Mouse (Mus musculus) liver, embryonic 14.5 days (tissue): ENCODE results near the gene Pcbp3. TPM values are rescaled to one million over a fixed set of nuclear protein-coding genes. Genes with fewer than 3 reads are reported as not detected.
A peak's percentile ranks its signal among the peaks of the same experiment; 100 is the strongest.
"Not testable (repeated sequence)": the region's sequence is repeated elsewhere in the genome, so short reads cannot be mapped to it uniquely, and the experiment has no call there.

Experiments used
- ATAC-seq: fragments of 200-750 bp; cut with Nextera tagmentation; 2 replicates; pipeline ENCODE4 v1.8.0; 2017; ENCODE audit warnings: moderate number of reproducible peaks, mild to moderate bottlenecking, moderate library complexity; ENCODE audit not compliant: insufficient read depth
- DNase-seq, 3 experiments: peaks; one replicate each; pipeline ENCODE4 v3.0.0-alpha.2; 2012 to 2013; ENCODE audit warnings: low read depth in 3 of 3, low spot score in 3 of 3
- H3K27ac ChIP-seq: fragments of 300-500 bp; sonication (generic); 2 replicates; pipeline ENCODE4 v1.5.1; 2014; ENCODE audit warnings: moderate library complexity, mild to moderate bottlenecking, control low read depth, inconsistent platforms
- H3K27me3 ChIP-seq: fragments of 300-500 bp; sonication (generic); 2 replicates; pipeline ENCODE4 v1.6.1; 2014; ENCODE audit warnings: mild to moderate bottlenecking, low read length, moderate library complexity; ENCODE audit not compliant: control insufficient read depth, insufficient read depth
- H3K36me3 ChIP-seq: fragments of 300-500 bp; sonication (generic); replicated peaks from 2 replicates; pipeline ENCODE4 v1.6.1; 2014; ENCODE audit warnings: low read depth; ENCODE audit not compliant: control insufficient read depth, insufficient read depth
- H3K4me1 ChIP-seq, 2 experiments: fragments of 200-500 bp in 1 of 2; fragments of 300-500 bp in 1 of 2; sonication (generic) in 1 of 2; replicated peaks; 2 replicates each; pipeline ENCODE4 v1.6.1; 2012 to 2014; ENCODE audit warnings: antibody characterized with exemption in 1 of 2, inconsistent platforms in 1 of 2, low read length in 1 of 2; ENCODE audit not compliant: control insufficient read depth in 2 of 2, insufficient read depth in 2 of 2
- H3K4me2 ChIP-seq: fragments of 300-500 bp; sonication (generic); 2 replicates; pipeline ENCODE4 v1.6.1; 2014; ENCODE audit warnings: low read depth, mild to moderate bottlenecking, control low read depth, moderate library complexity
- H3K4me3 ChIP-seq, 2 experiments: fragments of 200-500 bp in 1 of 2; fragments of 300-500 bp in 1 of 2; sonication (generic) in 1 of 2; 2 replicates each; pipeline ENCODE4 v1.5.1; 2012 to 2014; ENCODE audit warnings: low read depth in 2 of 2, low read length in 2 of 2, mild to moderate bottlenecking in 2 of 2, control low read depth in 1 of 2, inconsistent platforms in 1 of 2, moderate library complexity in 1 of 2; ENCODE audit not compliant: insufficient read depth in 1 of 2
- H3K9ac ChIP-seq: fragments of 300-500 bp; sonication (generic); replicated peaks from 2 replicates; pipeline ENCODE4 v1.6.1; 2014; ENCODE audit warnings: mild to moderate bottlenecking, control low read depth, moderate library complexity
- H3K9me3 ChIP-seq: fragments of 300-500 bp; sonication (generic); 2 replicates; pipeline ENCODE4 v1.6.1; 2016; ENCODE audit warnings: low read length, mixed read lengths; ENCODE audit not compliant: control insufficient read depth
- CTCF ChIP-seq: IDR thresholded peaks from 2 replicates; pipeline ENCODE4 v1.5.1; 2016; ENCODE audit warnings: antibody characterized with exemption, low read depth, control low read depth
- EP300 ChIP-seq: IDR thresholded peaks from 2 replicates; pipeline ENCODE4 v1.6.1; 2016; ENCODE audit warnings: antibody characterized with exemption, low read depth
- WGBS: fragments of 180-500 bp; shearing (Covaris S2); extraction: QIAGEN DNeasy Blood & Tissue Kit; methylation state at CpG from one replicate; pipeline ENCODE4 v1.1.7; 2014; ENCODE audit not compliant: insufficient replicate concordance; 5-methylcytosine and 5-hydroxymethylcytosine counted together
- polyA plus RNA-seq, 2 experiments: library from polyadenylated mRNA; depleted of rRNA in 1 of 2; stranded (reverse) in 1 of 2; unstranded in 1 of 2; fragments of >200 nt; fragmentation: Nextera tagmentation in 1 of 2; extraction: Ambion mirVana in 1 of 2; gene quantifications; 2 replicates each; pipeline versions ENCODE4 v1.2.1 to v1.2.3; 2012 to 2014

Pcbp3 gene
- polyA plus RNA-seq, 2 experiments, result 2.0 to 2.6 TPM

DNA sequence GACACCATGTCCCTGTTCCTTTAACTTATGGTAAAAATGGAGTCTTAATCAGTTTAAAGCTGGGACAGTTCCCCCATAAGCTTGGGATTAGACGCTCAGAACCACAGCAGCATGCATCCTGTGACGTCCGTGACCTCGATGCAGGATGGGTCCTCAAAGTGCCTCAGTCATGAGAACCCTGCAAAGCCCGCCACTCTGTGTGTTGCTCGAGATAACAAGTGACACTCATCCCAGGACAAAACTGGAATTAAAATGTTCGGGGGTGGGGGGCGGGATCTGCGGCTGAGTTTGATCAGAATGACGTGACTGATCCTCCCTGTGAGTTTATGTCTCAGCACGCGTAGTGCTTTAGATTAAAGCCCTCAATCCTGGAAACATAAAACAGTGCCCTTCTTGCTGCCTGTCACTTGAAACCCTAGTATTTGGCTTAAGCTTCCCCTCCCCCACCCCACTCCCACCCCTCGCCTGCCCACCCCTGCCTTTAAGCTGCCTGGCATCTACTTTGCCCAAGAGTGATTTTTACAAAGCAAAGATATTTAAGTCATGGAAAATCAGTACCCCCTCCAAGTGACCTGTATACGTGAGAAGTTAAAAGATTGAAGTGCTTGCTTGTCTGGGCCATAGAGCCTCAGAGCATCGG is 12.2 kb upstream of the Pcbp3 start:
- Histone ChIP-seq H3K27me3 (no peaks in the 10 kb centered on the region), H3K27ac (no peak overlapping the region), H3K4me1 (no peaks in the 10 kb centered on the region), H3K4me3 (no peak overlapping the region), H3K9ac (no peak overlapping the region), H3K4me2 (no peak overlapping the region), H3K9me3 (no peaks in the 10 kb centered on the region), H3K36me3 (no peaks in the 10 kb centered on the region)
- 36% methylated on average over 15 of the region's 15 CpGs for WGBS
- ATAC-seq (no peak), DNase-seq (no peak)
- TF ChIP-seq CTCF, result no peak
- no peak for TF ChIP-seq EP300

DNA sequence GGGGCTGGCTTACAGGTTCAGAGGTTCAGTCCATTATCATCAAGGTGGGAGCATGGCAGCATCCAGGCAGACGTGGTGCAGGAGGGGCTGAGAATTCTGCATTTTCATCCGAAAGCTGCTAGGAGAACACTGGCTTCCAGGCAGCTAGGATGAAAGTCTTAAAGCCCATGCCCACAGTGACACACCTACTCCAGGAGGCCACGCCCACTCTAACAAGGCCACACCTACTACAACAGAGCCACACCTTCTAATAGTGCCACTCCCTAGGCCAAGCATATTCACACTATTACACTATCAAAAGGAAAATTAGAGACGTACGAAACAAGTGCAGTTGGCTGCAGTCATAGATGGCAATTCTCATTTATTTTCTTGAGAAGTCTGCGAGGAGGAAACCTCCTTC is 10.6 kb upstream of the Pcbp3 start:
- not testable (repeated sequence) for H3K4me1 ChIP-seq, H3K36me3 ChIP-seq, H3K4me2 ChIP-seq, H3K4me3 ChIP-seq, H3K9ac ChIP-seq, H3K27me3 ChIP-seq, H3K27ac ChIP-seq, ATAC-seq, H3K9me3 ChIP-seq
- peak in 1 of 3 experiments; percentile 19 for DNase-seq
- WGBS, result 48% methylated on average over 6 of the region's 6 CpGs

DNA sequence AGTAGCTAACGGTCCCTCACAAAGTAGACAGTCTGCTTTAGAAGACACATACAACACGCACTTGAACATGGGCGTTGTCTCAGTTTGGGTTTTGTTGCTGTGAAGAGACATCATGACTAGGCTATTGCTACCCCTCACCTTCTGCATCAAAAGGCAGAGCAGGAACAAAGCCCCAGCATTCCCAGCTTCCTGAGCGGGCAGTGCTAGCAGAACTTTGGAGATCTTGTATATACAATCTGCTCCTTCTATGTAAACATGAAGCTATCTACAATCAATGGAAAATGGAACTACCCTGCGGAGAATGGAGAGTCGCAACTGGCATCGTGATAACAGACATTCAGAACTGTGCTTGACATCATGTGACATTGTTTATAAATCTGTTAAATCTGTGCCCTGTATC is 9.3 kb upstream of the Pcbp3 start:
- TF ChIP-seq EP300, result no peak
- no peak for TF ChIP-seq CTCF
- H3K4me2 ChIP-seq, result no peak overlapping the region
- H3K27ac ChIP-seq, result no peak overlapping the region
- ATAC-seq, result no peak
- H3K4me3 ChIP-seq, result no peak overlapping the region
- no peaks in the 10 kb centered on the region for H3K36me3 ChIP-seq
- no peak overlapping the region for H3K9ac ChIP-seq
- WGBS, result 57% methylated on average over 7 of the region's 7 CpGs
- no peaks in the 10 kb centered on the region for H3K27me3 ChIP-seq
- no peaks in the 10 kb centered on the region for H3K4me1 ChIP-seq
- no peak for DNase-seq
- H3K9me3 ChIP-seq, result no peaks in the 10 kb centered on the region

DNA sequence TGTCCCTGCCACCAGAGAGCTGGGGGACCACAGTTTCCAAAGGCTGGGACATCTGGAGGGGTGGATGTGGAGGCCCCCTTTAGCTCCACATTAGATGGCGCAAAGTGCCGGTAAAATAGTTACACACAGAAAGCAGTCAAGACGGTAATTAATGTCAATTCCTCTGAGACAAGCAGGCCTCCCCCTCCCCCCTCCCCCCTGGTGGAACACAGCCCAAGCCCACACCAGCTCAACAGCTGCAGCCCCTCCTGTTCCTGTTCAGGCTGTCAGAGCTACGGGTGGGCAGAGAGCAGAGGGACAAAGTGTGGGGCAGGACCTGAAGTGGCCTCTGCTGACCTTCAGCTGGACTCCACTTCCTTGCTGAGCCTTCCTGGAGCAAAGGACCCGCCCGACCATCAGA is 2.7 kb upstream of the Pcbp3 start:
- Histone ChIP-seq H3K27me3 (no peaks in the 10 kb centered on the region), H3K4me3 (no peak overlapping the region), H3K4me2 (no peak overlapping the region), H3K36me3 (no peaks in the 10 kb centered on the region), H3K9ac (no peak overlapping the region), H3K4me1 (peaks cover 0 to 6% of the 10 kb centered on the region in 2 experiments; a peak in 2 of 4 replicates), H3K9me3 (no peaks in the 10 kb centered on the region), H3K27ac (no peak overlapping the region)
- no peak for TF ChIP-seq EP300
- TF ChIP-seq CTCF, result no peak
- no peak for DNase-seq
- 36% methylated on average over 6 of the region's 6 CpGs for WGBS
- no peak for ATAC-seq

DNA sequence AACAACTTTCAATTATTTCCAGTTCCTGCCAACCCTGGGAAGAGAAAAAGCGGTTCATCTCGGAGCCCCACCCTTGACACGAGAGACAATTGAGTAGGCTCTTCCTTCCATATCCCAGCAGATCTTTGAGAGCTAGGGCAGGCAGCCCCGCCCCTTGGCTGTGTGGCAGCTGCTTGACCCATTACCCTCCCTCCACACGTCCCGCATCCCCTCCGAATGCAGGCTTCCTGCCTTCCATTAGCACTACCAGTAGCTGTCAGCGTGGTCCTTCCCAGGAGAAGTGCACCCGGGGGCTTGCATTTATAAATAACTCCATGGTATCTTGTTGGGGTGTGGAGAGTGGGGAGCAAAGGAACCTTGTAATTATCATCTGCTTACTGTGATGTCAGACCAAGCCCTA is 2.3 kb upstream of the Pcbp3 start:
- H3K36me3 ChIP-seq, result no peaks in the 10 kb centered on the region
- H3K4me1 ChIP-seq, result peaks cover 0 to 6% of the 10 kb centered on the region in 2 experiments; a peak in 2 of 4 replicates
- no peak overlapping the region for H3K9ac ChIP-seq
- no peak overlapping the region for H3K4me2 ChIP-seq
- no peaks in the 10 kb centered on the region for H3K9me3 ChIP-seq
- H3K27me3 ChIP-seq, result no peaks in the 10 kb centered on the region
- no peak overlapping the region for H3K27ac ChIP-seq
- no peak for ATAC-seq
- 22% methylated on average over 9 of the region's 9 CpGs for WGBS
- no peak overlapping the region for H3K4me3 ChIP-seq
- no peak for DNase-seq
- TF ChIP-seq EP300 (no peak), CTCF (no peak)
